ENCODE assay signal across 23 mouse cellular contexts in genomic region chr9:52341029-52341428, GRCm38 (mm10).
"Had no signal": no experiment of that assay in that cellular context is flagged by ENCODE, and none has a peak within 500 bp of the region (broad histone marks: within the 10 kb centered on the region; RNA-seq: fewer than 3 reads in every experiment).

No protein-coding gene starts in this region.

- ATAC-seq: forebrain, postnatal 0 days; hindbrain, postnatal 0 days; intestine, embryonic 16.5 days; liver, embryonic 12.5 days had no signal

- H3K4me3 ChIP-seq: heart, adult 2 months; heart, embryonic 13.5 days; heart, embryonic 15.5 days; hindbrain, embryonic 13.5 days; hindbrain, embryonic 15.5 days; limb, embryonic 13.5 days; limb, embryonic 15.5 days; liver, embryonic 12.5 days had no signal

- H3K9me3 ChIP-seq: heart, embryonic 13.5 days; heart, embryonic 15.5 days; hindbrain, embryonic 13.5 days; hindbrain, embryonic 15.5 days; limb, embryonic 13.5 days; limb, embryonic 15.5 days; liver, embryonic 12.5 days had no signal

- H3K27ac ChIP-seq: heart, adult 2 months; heart, embryonic 13.5 days; heart, embryonic 15.5 days; hindbrain, embryonic 13.5 days; hindbrain, embryonic 15.5 days; hindbrain, postnatal 0 days; limb, embryonic 13.5 days; limb, embryonic 15.5 days; liver, embryonic 12.5 days; liver, embryonic 14.5 days had no signal

- H3K36me3 ChIP-seq: heart, embryonic 13.5 days; heart, embryonic 15.5 days; hindbrain, embryonic 13.5 days; hindbrain, embryonic 15.5 days; limb, embryonic 13.5 days; limb, embryonic 15.5 days; liver, embryonic 12.5 days had no signal

- DNase-seq: forebrain, postnatal 0 days; gastrocnemius, postnatal 14 days; gastrocnemius, postnatal 36 days; heart, adult 11 months; heart, adult 2 months; heart, postnatal 14 days; heart, postnatal 36 days; kidney, adult 2 months; kidney, adult 9 months; layer of hippocampus, adult 9-11 months; layer of hippocampus, postnatal 36 days; left cerebral cortex, postnatal 4 days had no signal

- H3K4me1 ChIP-seq: heart, embryonic 13.5 days; heart, embryonic 15.5 days; hindbrain, embryonic 13.5 days; hindbrain, embryonic 15.5 days; limb, embryonic 13.5 days; limb, embryonic 15.5 days; liver, embryonic 12.5 days had no signal

- H3K27me3 ChIP-seq: heart, embryonic 13.5 days; heart, embryonic 15.5 days; hindbrain, embryonic 13.5 days; hindbrain, embryonic 15.5 days; limb, embryonic 13.5 days; limb, embryonic 15.5 days; liver, embryonic 12.5 days had no signal

- H3K4me2 ChIP-seq: heart, embryonic 11.5 days; heart, embryonic 13.5 days; heart, embryonic 15.5 days; hindbrain, embryonic 13.5 days; hindbrain, embryonic 15.5 days; limb, embryonic 13.5 days; limb, embryonic 15.5 days; liver, embryonic 12.5 days had no signal

- H3K9ac ChIP-seq: forebrain, postnatal 0 days; heart, embryonic 13.5 days; heart, embryonic 15.5 days; hindbrain, embryonic 13.5 days; hindbrain, embryonic 15.5 days; limb, embryonic 13.5 days; limb, embryonic 15.5 days; liver, embryonic 12.5 days; liver, embryonic 14.5 days had no signal
